Mouse (Mus musculus) stomach, embryonic 15.5 days (tissue): ENCODE results near the gene Ccdc144b. TPM values are rescaled to one million over a fixed set of nuclear protein-coding genes. Genes with fewer than 3 reads are reported as not detected.

ENCODE experiments used
- ATAC-seq: fragments of 200-750 bp; cut with Nextera tagmentation; 2 replicates; pipeline ENCODE4 v1.8.0; 2017; ENCODE audit warnings: low read depth, moderate number of reproducible peaks, moderate TSS enrichment; ENCODE audit not compliant: insufficient read depth, low FRiP score
- H3K27ac ChIP-seq: fragments of 300-500 bp; sonication (generic); 2 replicates; pipeline ENCODE4 v1.5.1; 2015; ENCODE audit warnings: mild to moderate bottlenecking, inconsistent platforms
- H3K27me3 ChIP-seq: fragments of 300-500 bp; sonication (generic); replicated peaks from 2 replicates; pipeline ENCODE4 v1.6.1; 2015; ENCODE audit warnings: inconsistent platforms
- H3K36me3 ChIP-seq: fragments of 300-500 bp; sonication (generic); 2 replicates; pipeline ENCODE4 v1.6.1; 2015; ENCODE audit warnings: inconsistent platforms
- H3K4me1 ChIP-seq: fragments of 300-500 bp; sonication (generic); 2 replicates; pipeline ENCODE4 v1.6.1; 2015; ENCODE audit warnings: inconsistent platforms
- H3K4me2 ChIP-seq: fragments of 300-500 bp; sonication (generic); 2 replicates; pipeline ENCODE4 v1.6.1; 2015; ENCODE audit warnings: mild to moderate bottlenecking, inconsistent platforms
- H3K4me3 ChIP-seq: fragments of 300-500 bp; sonication (generic); replicated peaks from 2 replicates; pipeline ENCODE4 v1.5.1; 2015; ENCODE audit warnings: inconsistent platforms
- H3K9ac ChIP-seq: fragments of 300-500 bp; sonication (generic); 2 replicates; pipeline ENCODE4 v1.6.1; 2015; ENCODE audit warnings: inconsistent platforms
- H3K9me3 ChIP-seq: fragments of 300-500 bp; sonication (generic); 2 replicates; pipeline ENCODE4 v1.6.1; 2016; ENCODE audit warnings: inconsistent platforms
- WGBS: fragments of 180-500 bp; shearing (Covaris S2); methylation state at CpG from one replicate; pipeline ENCODE4 v1.1.7; 2015; 5-methylcytosine and 5-hydroxymethylcytosine counted together
- polyA plus RNA-seq: library from polyadenylated mRNA; unstranded; fragments of >200 nt; fragmentation: Nextera tagmentation; extraction: Ambion mirVana; gene quantifications from 2 replicates; pipeline ENCODE4 v1.2.1, GENCODE M21; 2015

The Ccdc144b gene
- polyA plus RNA-seq, 1 experiment from 2014 or later = not detected

- Histone ChIP-seq H3K27ac (no peak overlapping the region), H3K9ac (no peak overlapping the region), H3K9me3 (no peaks in the 10 kb centered on the region), H3K4me2 (0 out of 2 replicates have a peak overlapping the region, but pooled peaks have one; percentile 25), H3K27me3 (no peaks in the 10 kb centered on the region), H3K4me3 (no peak overlapping the region), H3K4me1 (peaks cover 10% of the 10 kb centered on the region), H3K36me3 (0 out of 2 replicates have a peak, but pooled peaks cover 7% of the 10 kb centered on the region)
- 79% methylated on average over 6 of the region's 6 CpGs for WGBS
- ATAC-seq = no peak
Measured at GRCm38 (mm10) chr3:36067731-36068130, 14.4 kb upstream of the Ccdc144b start.

- Histone ChIP-seq H3K9me3 (no peaks in the 10 kb centered on the region), H3K4me2 (peak within 1 kb of the TSS; percentile 74), H3K27me3 (no peaks in the 10 kb centered on the region), H3K9ac (peak within 1 kb of the TSS; percentile 59), H3K4me3 (peak within 1 kb of the TSS; percentile 72), H3K27ac (peak within 1 kb of the TSS; percentile 67; the same call in 1 of the 2 replicates), H3K36me3 (0 out of 2 replicates have a peak, but pooled peaks cover 3% of the 10 kb centered on the region), H3K4me1 (peaks cover 10% of the 10 kb centered on the region)
- under 1% methylated on average over 49 of the region's 49 CpGs for WGBS
- ATAC-seq = peak; percentile 97
Measured at GRCm38 (mm10) chr3:36065843-36066651, 12.7 kb upstream of the Ccdc144b start, which contains the start of gene Acad9. Gene Acad9 (plus strand): TSS chr3:36065979.

- ATAC-seq = no peak
- H3K27me3 ChIP-seq = no peaks in the 10 kb centered on the region
- peak overlapping the region; percentile 74 for H3K4me2 ChIP-seq
- H3K36me3 ChIP-seq = no peaks in the 10 kb centered on the region
- H3K9ac ChIP-seq = no peak overlapping the region
- 95% methylated on average over 2 of the region's 2 CpGs for WGBS
- no peaks in the 10 kb centered on the region for H3K9me3 ChIP-seq
- no peak overlapping the region for H3K27ac ChIP-seq
- peak overlapping the region; percentile 72; the same call in 1 of the 2 replicates for H3K4me3 ChIP-seq
- H3K4me1 ChIP-seq = peaks cover 10% of the 10 kb centered on the region
Measured at GRCm38 (mm10) chr3:36065166-36065565, 11.8 kb upstream of the Ccdc144b start.

GRCm38 (mm10) chr3:36064592-36065061 lies 11.3 kb upstream of the Ccdc144b start:
- Histone ChIP-seq H3K27me3 (no peaks in the 10 kb centered on the region), H3K36me3 (no peaks in the 10 kb centered on the region), H3K4me1 (peaks cover 10% of the 10 kb centered on the region), H3K4me2 (no peak overlapping the region), H3K9ac (no peak overlapping the region), H3K27ac (no peak overlapping the region), H3K9me3 (no peaks in the 10 kb centered on the region), H3K4me3 (no peak overlapping the region)
- WGBS = 90% methylated on average over 1 of the region's 1 CpGs
- no peak for ATAC-seq

GRCm38 (mm10) chr3:36060096-36060850 lies 6.9 kb upstream of the Ccdc144b start:
- Histone ChIP-seq H3K4me2 (no peak overlapping the region; the same call in 1 of the 2 replicates), H3K27me3 (no peaks in the 10 kb centered on the region), H3K9me3 (no peaks in the 10 kb centered on the region), H3K4me1 (no peaks in the 10 kb centered on the region), H3K27ac (no peak overlapping the region), H3K36me3 (no peaks in the 10 kb centered on the region), H3K4me3 (no peak overlapping the region), H3K9ac (no peak overlapping the region)
- 30% methylated on average over 8 of the region's 8 CpGs for WGBS
- no peak for ATAC-seq

GRCm38 (mm10) chr3:36049106-36049505 lies 4.2 kb downstream of the Ccdc144b start:
- Histone ChIP-seq H3K9ac (no peak overlapping the region), H3K36me3 (no peaks in the 10 kb centered on the region), H3K4me3 (no peak overlapping the region), H3K9me3 (no peaks in the 10 kb centered on the region), H3K4me1 (no peaks in the 10 kb centered on the region), H3K27ac (no peak overlapping the region), H3K4me2 (no peak overlapping the region), H3K27me3 (no peaks in the 10 kb centered on the region)
- WGBS = 69% methylated on average over 1 of the region's 1 CpGs
- no peak for ATAC-seq

- ATAC-seq = no peak
Measured at GRCm38 (mm10) chr3:36045086-36045485, 8.3 kb downstream of the Ccdc144b start.

GRCm38 (mm10) chr3:36044520-36044919 lies 8.8 kb downstream of the Ccdc144b start:
- Histone ChIP-seq H3K4me2 (no peak overlapping the region), H3K4me1 (no peaks in the 10 kb centered on the region), H3K9ac (no peak overlapping the region), H3K36me3 (no peaks in the 10 kb centered on the region), H3K9me3 (no peaks in the 10 kb centered on the region), H3K27ac (no peak overlapping the region), H3K4me3 (no peak overlapping the region), H3K27me3 (no peaks in the 10 kb centered on the region)
- no peak for ATAC-seq

More at GRCm38 (mm10) chr3:36045086-36045485, 8.3 kb downstream of the Ccdc144b start:
- Histone ChIP-seq H3K4me3 (no peak overlapping the region), H3K27ac (no peak overlapping the region), H3K27me3 (no peaks in the 10 kb centered on the region), H3K36me3 (no peaks in the 10 kb centered on the region), H3K9ac (no peak overlapping the region), H3K4me2 (no peak overlapping the region), H3K9me3 (no peaks in the 10 kb centered on the region), H3K4me1 (no peaks in the 10 kb centered on the region)
- WGBS = 77% methylated on average over 4 of the region's 4 CpGs

GRCm38 (mm10) chr3:36031740-36032510 lies 21.4 kb downstream of the Ccdc144b start:
- no peak for ATAC-seq
- H3K4me3 ChIP-seq = no peak overlapping the region
- H3K4me2 ChIP-seq = no peak overlapping the region
- no peaks in the 10 kb centered on the region for H3K4me1 ChIP-seq
- WGBS = 35% methylated on average over 6 of the region's 6 CpGs
- no peaks in the 10 kb centered on the region for H3K36me3 ChIP-seq
- H3K27me3 ChIP-seq = no peaks in the 10 kb centered on the region
- H3K9ac ChIP-seq = no peak overlapping the region
- H3K27ac ChIP-seq = no peak overlapping the region
- H3K9me3 ChIP-seq = no peaks in the 10 kb centered on the region

GRCm38 (mm10) chr3:36029993-36030392 lies 23.4 kb downstream of the Ccdc144b start:
- Histone ChIP-seq H3K9ac (no peak overlapping the region), H3K36me3 (no peaks in the 10 kb centered on the region), H3K4me1 (no peaks in the 10 kb centered on the region), H3K27me3 (no peaks in the 10 kb centered on the region), H3K27ac (no peak overlapping the region), H3K9me3 (no peaks in the 10 kb centered on the region), H3K4me2 (no peak overlapping the region), H3K4me3 (no peak overlapping the region)
- no peak for ATAC-seq
- 83% methylated on average over 4 of the region's 4 CpGs for WGBS

GRCm38 (mm10) chr3:36025732-36026131 lies 27.6 kb downstream of the Ccdc144b start:
- no peak overlapping the region for H3K9ac ChIP-seq
- no peaks in the 10 kb centered on the region for H3K36me3 ChIP-seq
- no peak for ATAC-seq
- H3K4me2 ChIP-seq = no peak overlapping the region
- no peak overlapping the region for H3K4me3 ChIP-seq
- 80% methylated on average over 6 of the region's 6 CpGs for WGBS
- no peak overlapping the region for H3K27ac ChIP-seq
- no peaks in the 10 kb centered on the region for H3K27me3 ChIP-seq
- no peaks in the 10 kb centered on the region for H3K4me1 ChIP-seq
- no peaks in the 10 kb centered on the region for H3K9me3 ChIP-seq
